Mouse (Mus musculus): ENCODE measurements at regions not wholly inside any gene's neighbourhood (a gene's known extent, or its start where the extent isn't known, plus 50 kb on each side); places are given as distances from the start of the nearest gene placed in this dataset.

DNA sequence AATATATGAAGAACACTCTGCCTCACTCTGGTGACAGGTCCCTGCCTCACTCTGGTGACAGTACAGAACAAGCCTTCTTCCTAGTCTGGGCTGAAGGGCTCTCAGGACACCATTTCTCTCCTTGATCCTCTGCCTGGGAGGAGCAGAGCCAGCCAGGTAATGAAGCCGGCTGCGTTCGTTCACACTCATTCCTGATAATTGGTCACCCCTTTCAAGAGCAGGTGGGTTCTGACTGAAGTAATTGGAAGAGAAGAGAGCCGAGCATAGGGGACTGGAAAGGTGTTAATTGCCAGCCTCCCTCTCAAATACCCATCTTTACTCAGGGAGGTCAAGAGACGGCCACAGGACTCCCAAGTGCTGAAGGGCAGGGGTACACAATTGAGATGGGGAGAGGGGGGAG is 78.5 kb upstream of the Aldh1b1 start:
- Histone ChIP-seq H3K27ac (ENCODE audit: low read length) (no peak overlapping the region), H3K9ac (ENCODE audit: low read length) (no peak overlapping the region), H3K27me3 (ENCODE audit: control insufficient read depth, insufficient read depth, low read length) (no peaks in the 10 kb centered on the region), H3K9me3 (replicated peaks; ENCODE audit: control insufficient read depth, low read length) (no peaks in the 10 kb centered on the region), H3K4me2 (ENCODE audit: low read depth, low read length) (no peak overlapping the region), H3K36me3 (ENCODE audit: control insufficient read depth, insufficient read depth) (no peaks in the 10 kb centered on the region), H3K4me3 (ENCODE audit: low read length) (no peak overlapping the region), H3K4me1 (ENCODE audit: control insufficient read depth, insufficient read depth, low read length) (peaks cover 9% of the 10 kb centered on the region)
- 41% methylated on average over 5 of the region's 5 CpGs for WGBS
- no peak for ATAC-seq (replicated peaks; ENCODE audit: extremely low read depth, insufficient read depth, low FRiP score)

DNA sequence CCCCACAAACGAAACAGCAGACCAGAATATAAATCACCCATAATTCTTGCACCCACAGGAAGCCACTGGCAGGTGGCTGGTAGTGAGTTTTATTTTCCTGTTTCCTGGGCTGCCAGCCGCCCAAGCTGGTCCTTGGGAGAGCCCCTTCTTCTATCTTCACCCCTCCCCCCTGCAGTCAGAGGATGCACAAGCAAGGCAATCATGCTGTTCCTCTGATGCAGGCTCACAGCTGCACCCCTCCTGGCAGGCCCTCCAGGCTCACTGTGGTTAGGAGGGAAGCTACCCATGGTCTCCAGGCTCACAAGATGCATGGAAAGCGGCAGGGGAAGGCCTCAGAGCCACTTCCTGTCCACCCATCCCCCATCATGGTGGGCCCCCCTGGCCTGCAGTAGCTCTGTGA is 79.3 kb upstream of the Aldh1b1 start:
- H3K9ac ChIP-seq (ENCODE audit: low read length), result no peak overlapping the region
- WGBS, result 66% methylated on average over 3 of the region's 3 CpGs
- H3K4me1 ChIP-seq (ENCODE audit: control insufficient read depth, insufficient read depth, low read length), result peaks cover 1% of the 10 kb centered on the region
- no peak overlapping the region for H3K4me2 ChIP-seq (ENCODE audit: low read depth, low read length)
- ATAC-seq (replicated peaks; ENCODE audit: extremely low read depth, insufficient read depth, low FRiP score), result no peak; the same call in 1 of the 2 replicates
- H3K36me3 ChIP-seq (ENCODE audit: control insufficient read depth, insufficient read depth), result no peaks in the 10 kb centered on the region
- H3K9me3 ChIP-seq (replicated peaks; ENCODE audit: control insufficient read depth, low read length), result no peaks in the 10 kb centered on the region
- no peak overlapping the region for H3K4me3 ChIP-seq (ENCODE audit: low read length)
- no peak overlapping the region for H3K27ac ChIP-seq (ENCODE audit: low read length)
- no peaks in the 10 kb centered on the region for H3K27me3 ChIP-seq (ENCODE audit: control insufficient read depth, insufficient read depth, low read length)

DNA sequence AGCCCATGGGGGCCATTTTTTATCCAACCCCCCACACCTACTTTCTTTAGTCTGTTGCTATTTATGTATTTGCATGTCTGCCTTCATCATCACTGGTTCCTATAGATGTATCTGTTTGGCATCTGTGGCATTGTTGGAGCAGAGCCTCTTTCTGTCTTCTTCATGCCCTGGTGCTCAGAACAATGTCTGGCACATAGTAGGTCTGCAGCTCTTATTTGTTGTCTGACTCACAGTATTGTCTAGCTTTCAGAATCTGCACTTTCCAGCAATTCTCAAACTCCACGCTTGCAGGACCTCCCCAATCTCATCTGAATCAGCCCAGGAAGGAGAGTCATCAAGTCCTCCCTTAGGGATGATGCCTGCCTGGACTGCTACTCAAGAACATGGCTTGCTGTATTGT is 82.9 kb upstream of the Aldh1b1 start:
- no peak overlapping the region for H3K9ac ChIP-seq (ENCODE audit: low read length)
- H3K36me3 ChIP-seq (ENCODE audit: control insufficient read depth, insufficient read depth), result no peaks in the 10 kb centered on the region
- H3K27ac ChIP-seq (ENCODE audit: low read length), result no peak overlapping the region
- no peaks in the 10 kb centered on the region for H3K27me3 ChIP-seq (ENCODE audit: control insufficient read depth, insufficient read depth, low read length)
- no peaks in the 10 kb centered on the region for H3K9me3 ChIP-seq (replicated peaks; ENCODE audit: control insufficient read depth, low read length)
- no peaks in the 10 kb centered on the region for H3K4me1 ChIP-seq (ENCODE audit: control insufficient read depth, insufficient read depth, low read length)
- no peak overlapping the region for H3K4me2 ChIP-seq (ENCODE audit: low read depth, low read length)
- 84% methylated on average over 1 of the region's 1 CpGs for WGBS
- no peak overlapping the region for H3K4me3 ChIP-seq (ENCODE audit: low read length)
- no peak for ATAC-seq (replicated peaks; ENCODE audit: extremely low read depth, insufficient read depth, low FRiP score)

DNA sequence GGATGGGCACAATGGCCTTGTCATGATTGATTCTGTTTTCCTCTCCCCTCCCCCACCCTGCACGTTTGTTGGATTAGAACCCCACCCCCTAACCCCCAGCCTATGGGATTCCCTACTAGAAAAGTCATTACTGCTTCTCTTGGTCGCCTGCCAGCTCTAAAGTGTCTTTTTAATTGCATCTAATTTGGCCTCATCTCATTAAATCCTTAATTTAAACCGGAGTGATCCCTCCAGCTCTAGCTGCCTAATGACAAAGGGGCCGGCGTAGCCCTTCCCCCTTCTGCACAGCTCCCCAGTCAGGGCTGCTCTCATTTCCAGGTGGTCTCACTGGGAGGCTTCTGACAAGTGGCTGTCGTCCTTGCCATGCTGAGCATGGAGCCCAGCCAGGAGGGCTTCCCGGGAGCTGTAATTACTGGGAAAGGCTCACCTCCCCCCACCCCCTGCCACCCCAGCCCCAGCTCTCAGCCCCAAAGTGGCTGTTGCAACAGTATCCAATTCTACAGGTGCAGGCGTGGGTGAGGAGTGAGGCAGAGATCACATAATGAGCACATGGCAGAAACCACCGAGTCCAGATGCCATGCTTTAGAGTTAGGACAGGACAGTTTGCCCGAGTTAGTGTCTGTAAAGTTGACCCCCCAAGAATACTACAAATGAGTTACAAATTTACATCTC is 84.8 kb upstream of the Aldh1b1 start:
- 26% methylated on average over 10 of the region's 10 CpGs for WGBS
- no peak for ATAC-seq (replicated peaks; ENCODE audit: extremely low read depth, insufficient read depth, low FRiP score)
- H3K4me3 ChIP-seq (ENCODE audit: low read length), result no peak overlapping the region
- no peaks in the 10 kb centered on the region for H3K27me3 ChIP-seq (ENCODE audit: control insufficient read depth, insufficient read depth, low read length)
- H3K9me3 ChIP-seq (replicated peaks; ENCODE audit: control insufficient read depth, low read length), result no peaks in the 10 kb centered on the region
- no peak overlapping the region for H3K9ac ChIP-seq (ENCODE audit: low read length)
- H3K36me3 ChIP-seq (ENCODE audit: control insufficient read depth, insufficient read depth), result no peaks in the 10 kb centered on the region
- no peaks in the 10 kb centered on the region for H3K4me1 ChIP-seq (ENCODE audit: control insufficient read depth, insufficient read depth, low read length)
- H3K27ac ChIP-seq (ENCODE audit: low read length), result no peak overlapping the region
- H3K4me2 ChIP-seq (ENCODE audit: low read depth, low read length), result no peak overlapping the region

DNA sequence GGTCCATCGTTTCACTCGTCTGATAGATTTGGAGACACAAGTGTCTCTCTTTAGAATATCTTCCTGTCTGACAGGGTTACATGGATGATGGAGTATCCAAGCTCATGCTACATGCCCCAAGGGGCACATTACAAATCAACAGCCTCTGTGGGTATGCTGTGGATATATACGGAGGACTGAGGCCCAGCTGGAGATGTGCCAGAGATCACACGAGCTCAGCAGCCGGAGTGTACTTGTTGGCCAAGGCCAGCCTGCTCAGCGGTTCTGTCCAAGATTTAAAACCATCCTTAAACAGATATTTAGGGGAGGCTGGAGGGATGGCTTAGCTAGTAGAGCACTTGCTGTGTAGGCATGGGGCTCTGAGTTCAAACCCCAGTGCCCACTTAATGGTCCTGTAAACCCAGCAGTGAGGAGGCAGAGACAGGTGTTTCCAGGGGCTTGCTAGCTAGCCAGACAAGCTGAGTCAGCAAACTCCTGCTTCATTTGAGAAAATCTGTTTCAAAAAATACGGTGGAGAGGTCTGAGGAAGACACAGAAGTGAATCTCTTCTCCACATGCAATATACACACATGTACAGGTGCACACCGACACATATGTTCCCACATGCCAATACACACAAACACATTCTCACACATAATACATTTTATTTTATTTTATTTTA is 85.6 kb upstream of the Aldh1b1 start:
- Histone ChIP-seq H3K4me3 (ENCODE audit: low read length) (no peak overlapping the region), H3K4me2 (ENCODE audit: low read depth, low read length) (no peak overlapping the region), H3K4me1 (ENCODE audit: control insufficient read depth, insufficient read depth, low read length) (no peaks in the 10 kb centered on the region), H3K27ac (ENCODE audit: low read length) (no peak overlapping the region), H3K27me3 (ENCODE audit: control insufficient read depth, insufficient read depth, low read length) (no peaks in the 10 kb centered on the region), H3K9ac (ENCODE audit: low read length) (no peak overlapping the region), H3K9me3 (replicated peaks; ENCODE audit: control insufficient read depth, low read length) (no peaks in the 10 kb centered on the region), H3K36me3 (ENCODE audit: control insufficient read depth, insufficient read depth) (no peaks in the 10 kb centered on the region)
- ATAC-seq (replicated peaks; ENCODE audit: extremely low read depth, insufficient read depth, low FRiP score), result no peak
- 43% methylated on average over 8 of the region's 8 CpGs for WGBS

DNA sequence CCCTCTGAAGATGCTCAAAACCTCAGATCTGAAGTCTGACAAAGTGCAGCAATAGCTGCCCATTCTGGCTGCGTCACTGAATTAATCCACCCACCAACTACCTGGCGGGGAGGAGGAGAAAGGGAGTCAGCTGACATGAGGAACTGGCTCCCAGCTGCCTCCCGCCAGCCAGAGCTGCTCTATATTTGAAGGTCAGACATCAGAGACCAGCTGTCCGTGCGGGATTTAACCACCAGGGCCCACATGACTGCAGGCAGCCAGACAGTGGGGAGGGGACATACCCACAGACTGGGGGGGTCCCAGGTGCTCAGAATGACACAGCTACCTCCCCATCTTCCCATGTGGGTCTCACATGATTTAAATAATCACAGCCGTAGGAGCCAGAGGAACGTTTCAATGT is 94.8 kb upstream of the Aldh1b1 start:
- no peaks in the 10 kb centered on the region for H3K36me3 ChIP-seq (ENCODE audit: control insufficient read depth, insufficient read depth)
- no peak overlapping the region for H3K9ac ChIP-seq (ENCODE audit: low read length)
- no peaks in the 10 kb centered on the region for H3K27me3 ChIP-seq (ENCODE audit: control insufficient read depth, insufficient read depth, low read length)
- no peaks in the 10 kb centered on the region for H3K9me3 ChIP-seq (replicated peaks; ENCODE audit: control insufficient read depth, low read length)
- ATAC-seq (replicated peaks; ENCODE audit: extremely low read depth, insufficient read depth, low FRiP score), result no peak
- H3K27ac ChIP-seq (ENCODE audit: low read length), result no peak overlapping the region
- H3K4me2 ChIP-seq (ENCODE audit: low read depth, low read length), result no peak overlapping the region
- 40% methylated on average over 7 of the region's 7 CpGs for WGBS
- no peaks in the 10 kb centered on the region for H3K4me1 ChIP-seq (ENCODE audit: control insufficient read depth, insufficient read depth, low read length)
- H3K4me3 ChIP-seq (ENCODE audit: low read length), result no peak overlapping the region

DNA sequence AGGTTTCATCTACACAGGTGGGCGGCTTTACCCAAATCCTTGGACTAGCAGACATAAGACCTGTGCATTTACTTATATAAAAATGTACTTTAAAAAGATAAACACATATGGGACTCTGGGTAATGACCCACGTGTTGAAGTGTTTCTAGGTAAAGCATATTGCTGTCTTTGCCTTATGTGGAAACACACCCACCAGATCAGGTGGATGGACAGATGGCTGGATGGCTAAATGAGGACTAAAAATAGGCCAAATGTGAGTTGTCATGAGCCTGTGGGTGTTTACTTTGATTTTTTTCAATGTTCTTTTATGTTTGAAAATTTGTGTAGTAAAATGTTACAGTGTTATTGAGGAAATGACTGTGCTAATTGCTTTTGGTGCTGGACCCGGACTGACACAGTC is 99.2 kb upstream of the Aldh1b1 start:
- Histone ChIP-seq H3K4me3 (ENCODE audit: low read length) (no peak overlapping the region), H3K27me3 (ENCODE audit: control insufficient read depth, insufficient read depth, low read length) (no peaks in the 10 kb centered on the region), H3K9ac (ENCODE audit: low read length) (no peak overlapping the region), H3K27ac (ENCODE audit: low read length) (no peak overlapping the region), H3K4me1 (ENCODE audit: control insufficient read depth, insufficient read depth, low read length) (no peaks in the 10 kb centered on the region), H3K36me3 (ENCODE audit: control insufficient read depth, insufficient read depth) (no peaks in the 10 kb centered on the region), H3K4me2 (ENCODE audit: low read depth, low read length) (no peak overlapping the region), H3K9me3 (replicated peaks; ENCODE audit: control insufficient read depth, low read length) (no peaks in the 10 kb centered on the region)
- WGBS, result 77% methylated on average over 3 of the region's 3 CpGs
- no peak for ATAC-seq (replicated peaks; ENCODE audit: extremely low read depth, insufficient read depth, low FRiP score)

DNA sequence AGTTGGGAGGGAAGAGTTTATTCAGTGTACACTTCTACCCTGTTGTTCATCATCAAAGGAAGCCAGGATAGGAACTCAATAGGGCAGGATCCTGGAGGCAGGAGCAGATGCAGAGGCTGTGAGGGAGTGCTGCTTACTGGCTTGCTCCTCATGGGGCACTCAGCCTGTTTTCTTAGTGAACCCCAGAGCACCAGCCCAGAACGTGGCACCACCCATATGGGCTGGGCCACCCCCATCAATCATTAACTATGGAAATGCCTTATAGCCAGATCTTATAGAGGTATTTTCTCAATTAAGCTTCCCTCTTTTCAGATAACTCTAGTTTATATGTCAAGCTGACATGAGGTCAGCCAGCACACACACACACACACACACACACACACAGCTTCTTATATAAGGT is 103.6 kb upstream of the Aldh1b1 start:
- H3K4me3 ChIP-seq (ENCODE audit: low read length), result no peak overlapping the region
- H3K9ac ChIP-seq (ENCODE audit: low read length), result no peak overlapping the region
- 45% methylated on average over 1 of the region's 1 CpGs for WGBS
- no peak for ATAC-seq (replicated peaks; ENCODE audit: extremely low read depth, insufficient read depth, low FRiP score)
- no peak overlapping the region for H3K27ac ChIP-seq (ENCODE audit: low read length)
- no peak overlapping the region for H3K4me2 ChIP-seq (ENCODE audit: low read depth, low read length)
- no peaks in the 10 kb centered on the region for H3K9me3 ChIP-seq (replicated peaks; ENCODE audit: control insufficient read depth, low read length)
- no peaks in the 10 kb centered on the region for H3K36me3 ChIP-seq (ENCODE audit: control insufficient read depth, insufficient read depth)
- no peaks in the 10 kb centered on the region for H3K27me3 ChIP-seq (ENCODE audit: control insufficient read depth, insufficient read depth, low read length)
- peaks cover under 1% of the 10 kb centered on the region; the same call in 1 of the 2 replicates for H3K4me1 ChIP-seq (ENCODE audit: control insufficient read depth, insufficient read depth, low read length)

DNA sequence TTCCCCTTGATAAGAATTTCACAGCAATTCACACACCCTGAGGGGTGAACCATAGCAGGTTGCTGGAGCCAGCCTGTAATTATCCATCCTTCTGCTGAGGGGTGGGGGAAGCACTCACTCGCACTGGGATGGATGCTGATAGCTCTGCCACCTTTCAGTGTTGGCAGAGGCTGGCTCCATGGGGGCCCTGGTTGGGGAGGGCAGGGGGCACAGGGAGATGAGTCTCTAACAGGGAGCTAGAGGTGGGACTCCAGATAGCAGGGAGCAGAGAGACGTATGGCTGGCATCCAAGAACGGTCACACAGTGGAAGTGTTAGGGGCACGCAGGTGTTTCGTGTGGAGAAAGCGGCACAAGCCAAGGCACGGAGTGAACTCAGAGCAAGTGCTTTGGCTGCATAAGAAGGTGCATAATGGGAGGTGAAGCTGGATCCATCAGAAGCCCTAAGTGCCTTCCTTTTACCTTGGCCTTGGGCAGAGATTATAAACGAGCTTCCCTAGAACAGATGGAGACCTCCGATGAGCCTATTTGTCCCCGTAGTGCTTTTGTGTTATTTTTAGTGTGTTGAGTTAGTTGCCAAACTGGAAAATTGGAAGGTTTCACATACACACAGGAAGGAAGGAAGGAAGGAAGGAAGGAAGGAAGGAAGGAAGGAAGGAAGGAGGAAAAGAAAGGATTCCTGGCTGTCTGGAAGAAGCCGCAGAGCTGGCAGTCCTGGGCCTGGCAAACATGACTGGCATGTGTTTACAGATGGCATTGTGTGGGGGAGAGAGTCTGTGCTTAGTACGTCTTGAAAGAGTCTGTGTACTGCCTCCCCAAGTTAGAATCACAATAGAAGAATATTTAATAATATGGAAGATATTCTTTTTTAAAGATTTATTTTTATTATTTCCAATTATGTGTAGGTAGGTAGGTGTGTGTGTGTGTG is 108.6 kb upstream of the Aldh1b1 start:
- 39% methylated on average over 12 of the region's 12 CpGs for WGBS
- Histone ChIP-seq H3K4me1 (ENCODE audit: control insufficient read depth, insufficient read depth, low read length) (peaks cover 7% of the 10 kb centered on the region), H3K27me3 (ENCODE audit: control insufficient read depth, insufficient read depth, low read length) (no peaks in the 10 kb centered on the region), H3K4me2 (ENCODE audit: low read depth, low read length) (peak overlapping the region; percentile 6; the same call in 1 of the 2 replicates), H3K9me3 (replicated peaks; ENCODE audit: control insufficient read depth, low read length) (no peaks in the 10 kb centered on the region), H3K4me3 (ENCODE audit: low read length) (no peak overlapping the region), H3K36me3 (ENCODE audit: control insufficient read depth, insufficient read depth) (no peaks in the 10 kb centered on the region), H3K27ac (ENCODE audit: low read length) (peak overlapping the region; percentile 18; the same call in 1 of the 2 replicates), H3K9ac (ENCODE audit: low read length) (no peak overlapping the region)
- peak; percentile 72 for ATAC-seq (replicated peaks; ENCODE audit: extremely low read depth, insufficient read depth, low FRiP score)

Data from heart, embryonic 16.5 days (tissue).